Mouse (Mus musculus) ES-Bruce4 (cell line): Measurements from ENCODE around the gene Lrp6. TPM values are rescaled to one million over a fixed set of nuclear protein-coding genes. Genes with fewer than 3 reads are reported as not detected.

ENCODE experiments used
- H3K27ac ChIP-seq: 2 replicates; pipeline ENCODE4 v1.5.1; 2012; ENCODE audit warnings: low read length, inconsistent platforms; ENCODE audit not compliant: insufficient read depth
- H3K27me3 ChIP-seq: 2 replicates; pipeline ENCODE4 v1.6.1; 2012; ENCODE audit warnings: mild to moderate bottlenecking, low read length, inconsistent platforms; ENCODE audit not compliant: control insufficient read depth, poor library complexity, insufficient read depth, severe bottlenecking
- H3K36me3 ChIP-seq: 2 replicates; pipeline ENCODE4 v1.6.1; 2012; ENCODE audit warnings: inconsistent platforms, mild to moderate bottlenecking, low read length, moderate library complexity; ENCODE audit not compliant: control insufficient read depth, poor library complexity, insufficient read depth, severe bottlenecking
- H3K4me1 ChIP-seq: one replicate; pipeline ENCODE4 v1.8.1; 2011; ENCODE audit warnings: low read length; ENCODE audit not compliant: control insufficient read depth, insufficient read depth
- H3K4me3 ChIP-seq: 2 replicates; pipeline ENCODE4 v1.5.1; 2011; ENCODE audit warnings: low read depth, mild to moderate bottlenecking, low read length
- H3K9ac ChIP-seq: 2 replicates; pipeline ENCODE4 v1.6.1; 2012; ENCODE audit warnings: low read depth, mild to moderate bottlenecking, inconsistent platforms; ENCODE audit not compliant: poor library complexity, severe bottlenecking
- H3K9me3 ChIP-seq: replicated peaks from 2 replicates; pipeline ENCODE4 v1.6.1; 2012; ENCODE audit warnings: mild to moderate bottlenecking, low read length, inconsistent platforms; ENCODE audit not compliant: control insufficient read depth, poor library complexity, insufficient read depth, severe bottlenecking
- CTCF ChIP-seq: IDR thresholded peaks from one replicate; pipeline ENCODE4 v1.8.1; 2011; ENCODE audit warnings: low read depth, low read length
- EP300 ChIP-seq: IDR thresholded peaks from 2 replicates; pipeline ENCODE4 v1.6.1; 2011; ENCODE audit warnings: low read depth, low read length; ENCODE audit not compliant: insufficient read depth
- POLR2A ChIP-seq: IDR thresholded peaks from one replicate; pipeline ENCODE4 v1.8.1; 2011; ENCODE audit warnings: low read length; ENCODE audit not compliant: insufficient read depth
- polyA plus RNA-seq: library from polyadenylated mRNA; stranded (reverse); fragments of >200 nt; gene quantifications from 2 replicates; pipeline ENCODE4 v1.2.4, GENCODE M21; 2011; ENCODE audit warnings: low read depth; ENCODE audit not compliant: missing spikeins, insufficient read depth, insufficient read length

Lrp6 gene
- polyA plus RNA-seq, 1 experiment = 46.3 TPM

DNA sequence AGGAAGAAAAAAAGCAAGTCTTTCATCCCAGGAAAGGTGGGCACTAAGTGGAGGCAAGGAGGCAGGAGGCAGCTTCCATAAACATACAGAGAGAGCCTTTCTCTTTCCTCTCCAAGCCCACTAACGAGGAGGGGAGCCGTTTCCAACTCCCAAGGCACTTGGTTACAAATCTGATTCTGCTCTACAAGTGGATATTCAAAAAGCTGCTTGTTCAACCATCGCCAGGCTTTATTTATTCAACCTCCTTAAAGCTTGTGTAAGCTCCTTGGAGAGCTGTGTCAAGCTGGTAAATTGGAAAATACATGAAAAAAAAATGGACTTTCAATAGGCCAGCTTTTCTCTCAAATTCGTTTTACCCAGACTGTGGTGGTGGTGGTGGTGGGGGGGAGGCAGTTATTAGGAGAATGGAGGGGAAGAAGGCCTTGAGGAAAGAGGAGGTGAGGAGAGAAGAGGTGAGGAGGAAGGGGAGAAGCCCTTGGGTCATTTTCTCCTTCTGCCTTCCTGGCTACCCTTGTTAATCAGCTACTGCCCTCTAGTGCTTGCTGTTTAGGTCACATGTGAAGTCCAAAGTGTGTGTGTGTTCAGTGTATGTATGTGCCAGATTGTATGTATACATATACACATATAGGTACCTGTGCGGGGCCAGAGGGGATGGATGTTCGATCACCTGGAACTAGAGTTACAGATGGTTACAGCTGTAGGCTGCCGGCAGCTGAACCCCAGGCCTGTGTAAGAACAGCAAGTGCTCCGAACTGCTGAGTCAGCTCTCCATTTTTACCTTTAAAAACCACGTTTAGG lies 40.4 kb upstream of the Lrp6 start:
- H3K27ac ChIP-seq = no peak overlapping the region
- no peaks in the 10 kb centered on the region for H3K27me3 ChIP-seq
- no peaks in the 10 kb centered on the region for H3K4me1 ChIP-seq
- no peaks in the 10 kb centered on the region for H3K9me3 ChIP-seq
- no peak overlapping the region for H3K4me3 ChIP-seq
- TF ChIP-seq EP300 (no peak), CTCF (peak; percentile 18)
- H3K9ac ChIP-seq = no peak overlapping the region
- H3K36me3 ChIP-seq = no peaks in the 10 kb centered on the region

DNA sequence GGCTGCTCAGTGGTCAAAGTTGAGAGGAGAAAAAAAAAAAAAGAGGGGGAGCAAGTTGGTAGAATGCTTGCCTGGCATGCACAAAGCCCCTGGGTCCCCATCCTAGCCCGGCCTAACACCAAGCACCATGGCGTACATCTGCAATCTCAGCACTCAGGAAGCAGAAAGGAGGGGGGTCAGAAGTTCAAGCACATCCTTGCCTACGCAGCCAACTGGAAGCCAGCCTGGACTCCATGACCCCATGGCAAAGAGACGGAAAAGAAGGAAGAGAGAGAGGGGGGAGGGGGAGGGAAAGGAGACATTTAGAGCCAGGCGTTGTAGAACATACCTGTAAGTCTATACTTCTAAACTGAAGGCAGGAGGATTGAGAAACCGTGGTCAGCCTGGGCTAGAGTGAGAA lies 39.8 kb upstream of the Lrp6 start:
- H3K9ac ChIP-seq = no peak overlapping the region
- no peak overlapping the region for H3K27ac ChIP-seq

DNA sequence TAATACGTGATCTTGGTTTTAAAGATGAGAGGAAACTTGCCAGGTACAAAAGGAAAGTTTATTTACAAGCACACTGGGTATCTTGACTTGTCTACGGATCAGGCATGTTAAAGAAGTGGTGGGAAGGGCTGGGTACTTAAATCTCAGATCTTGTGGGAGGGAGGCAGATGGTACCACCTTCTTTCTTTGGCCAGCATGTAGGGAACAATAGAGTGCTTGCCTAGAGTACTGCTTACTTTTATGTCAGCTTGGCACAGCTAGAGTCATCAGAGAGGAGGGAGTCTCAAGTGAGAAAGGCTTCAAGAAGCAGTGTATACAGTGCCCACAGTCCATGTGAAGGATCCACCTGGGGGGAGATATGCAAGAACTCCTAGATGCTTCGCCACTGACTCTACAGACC lies 38.4 kb upstream of the Lrp6 start:
- H3K36me3 ChIP-seq = no peaks in the 10 kb centered on the region
- H3K9ac ChIP-seq = no peak overlapping the region
- no peak overlapping the region for H3K4me3 ChIP-seq
- no peaks in the 10 kb centered on the region for H3K4me1 ChIP-seq
- H3K9me3 ChIP-seq = no peaks in the 10 kb centered on the region
- no peak for TF ChIP-seq CTCF
- no peak for TF ChIP-seq EP300
- TF ChIP-seq POLR2A = no peak
- H3K27me3 ChIP-seq = no peaks in the 10 kb centered on the region
- no peak overlapping the region for H3K27ac ChIP-seq

More for the DNA sequence above, 39.8 kb upstream of the Lrp6 start:
- H3K27me3 ChIP-seq = no peaks in the 10 kb centered on the region
- no peaks in the 10 kb centered on the region for H3K4me1 ChIP-seq
- H3K9me3 ChIP-seq = no peaks in the 10 kb centered on the region
- no peak for TF ChIP-seq CTCF
- TF ChIP-seq POLR2A = no peak
- TF ChIP-seq EP300 = no peak
- H3K4me3 ChIP-seq = no peak overlapping the region
- no peaks in the 10 kb centered on the region for H3K36me3 ChIP-seq

DNA sequence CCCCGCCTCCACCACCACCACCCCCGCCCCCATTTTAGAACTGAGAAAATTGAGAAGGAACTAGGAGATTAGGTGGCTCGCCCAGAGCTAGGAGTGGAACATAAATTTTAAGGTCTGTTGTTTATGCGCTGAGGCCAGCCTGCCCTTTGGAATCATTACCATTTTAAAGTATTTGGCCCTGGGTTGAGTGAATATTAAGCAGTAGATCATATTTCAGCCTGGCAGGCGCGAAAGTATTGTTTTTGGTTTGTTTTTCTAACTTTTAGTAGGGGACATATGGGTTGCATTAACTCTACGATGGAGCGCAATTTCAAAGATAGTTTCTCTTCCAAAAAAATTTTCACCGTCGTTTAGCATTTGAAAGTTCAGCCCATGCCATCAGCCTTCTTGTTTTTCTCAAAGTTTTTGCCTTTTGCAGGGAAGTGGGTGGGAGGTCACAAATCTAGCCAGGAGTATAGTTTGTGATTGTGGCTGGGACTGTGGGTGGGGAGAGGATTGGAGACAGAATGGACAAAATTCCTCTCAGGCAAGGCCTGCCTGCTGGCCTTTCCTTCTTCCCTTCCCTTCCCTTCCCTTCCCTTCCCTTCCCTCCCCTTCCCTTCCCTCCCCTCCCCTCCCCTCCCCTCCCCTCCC lies 35.7 kb upstream of the Lrp6 start:
- TF ChIP-seq EP300 = no peak
- no peaks in the 10 kb centered on the region for H3K36me3 ChIP-seq
- H3K4me1 ChIP-seq = no peaks in the 10 kb centered on the region
- H3K9ac ChIP-seq = no peak overlapping the region
- no peaks in the 10 kb centered on the region for H3K9me3 ChIP-seq
- H3K4me3 ChIP-seq = no peak overlapping the region
- no peak overlapping the region for H3K27ac ChIP-seq
- H3K27me3 ChIP-seq = no peaks in the 10 kb centered on the region

DNA sequence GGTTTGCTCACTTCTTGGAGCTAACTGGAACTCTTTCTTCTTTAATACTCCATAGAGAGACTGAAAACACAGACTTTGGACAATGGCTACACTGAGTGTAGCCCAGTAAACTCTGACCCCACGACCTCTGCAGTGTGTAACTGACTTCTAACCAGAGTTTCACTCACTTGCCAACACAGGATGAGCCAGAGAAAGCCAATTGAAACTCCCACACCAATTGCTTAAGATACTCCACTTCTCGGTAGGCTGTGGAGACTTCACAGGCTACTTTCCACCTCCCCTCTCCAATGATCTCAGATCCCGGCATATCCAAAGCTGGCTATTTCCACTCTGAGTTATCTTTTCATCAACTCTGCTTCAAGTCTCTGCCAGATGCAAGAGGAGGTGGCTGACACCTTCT lies 35.0 kb upstream of the Lrp6 start:
- H3K27ac ChIP-seq = no peak overlapping the region
- H3K27me3 ChIP-seq = no peaks in the 10 kb centered on the region
- H3K9me3 ChIP-seq = no peaks in the 10 kb centered on the region
- H3K36me3 ChIP-seq = no peaks in the 10 kb centered on the region
- no peak overlapping the region for H3K9ac ChIP-seq
- no peaks in the 10 kb centered on the region for H3K4me1 ChIP-seq
- no peak overlapping the region for H3K4me3 ChIP-seq
- no peak for TF ChIP-seq CTCF
- TF ChIP-seq POLR2A = no peak
- TF ChIP-seq EP300 = no peak

DNA sequence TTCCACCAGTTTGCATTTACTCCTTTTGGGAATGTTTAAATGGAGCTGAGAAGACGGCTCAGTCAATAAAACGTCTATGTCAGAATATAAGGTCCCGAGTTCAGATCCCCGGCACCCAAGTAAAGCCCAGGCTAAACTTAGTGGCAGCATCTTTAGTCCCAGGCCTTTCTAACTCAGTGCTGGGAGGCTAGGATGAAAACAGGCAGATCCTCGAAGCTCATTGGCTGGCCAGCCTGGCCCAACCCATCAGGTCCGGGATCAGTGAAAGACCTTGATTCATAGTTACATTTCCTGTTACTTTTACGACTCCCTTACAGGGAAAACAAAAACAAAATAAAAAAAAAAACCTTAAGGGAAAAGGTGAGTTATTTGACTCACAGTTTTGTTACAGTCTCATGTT lies 34.4 kb upstream of the Lrp6 start:
- H3K4me3 ChIP-seq = no peak overlapping the region
- no peaks in the 10 kb centered on the region for H3K4me1 ChIP-seq
- no peaks in the 10 kb centered on the region for H3K9me3 ChIP-seq
- no peak overlapping the region for H3K9ac ChIP-seq
- no peaks in the 10 kb centered on the region for H3K36me3 ChIP-seq
- TF ChIP-seq EP300 = no peak
- TF ChIP-seq CTCF = no peak
- TF ChIP-seq POLR2A = no peak
- no peaks in the 10 kb centered on the region for H3K27me3 ChIP-seq
- H3K27ac ChIP-seq = no peak overlapping the region
